Mouse (Mus musculus): ENCODE data around the gene Nfib.

GRCm38 (mm10) chr4:82452905-82453304, 252.6 kb downstream of the Nfib start:
- TF ChIP-seq EP300 (IDR thresholded peaks at IDR 0.05; ENCODE audit: insufficient read depth, low read depth, low read length), result no peak
- TF ChIP-seq POLR2A (IDR thresholded peaks at IDR 0.05; ENCODE audit: insufficient read depth, low read depth, low read length), result no peak

Measured in heart, adult 2 months (tissue).